Mouse (Mus musculus): Measurements from ENCODE around the gene Zfp978. TPM values are rescaled to one million over a fixed set of nuclear protein-coding genes. Genes with fewer than 3 reads are reported as not detected.
A peak's percentile ranks its signal among the peaks of the same experiment; 100 is the strongest.
"Not testable (repeated sequence)": the region's sequence is repeated elsewhere in the genome, so short reads cannot be mapped to it uniquely, and the experiment has no call there.

Zfp978 gene
- polyA plus RNA-seq, 1 experiment from 2014 or later = not detected

- not testable (repeated sequence) for H3K4me3 ChIP-seq (ENCODE audit: low read depth, low read length); H3K36me3 ChIP-seq (ENCODE audit: control insufficient read depth, insufficient read depth, low read length); H3K4me1 ChIP-seq (ENCODE audit: control insufficient read depth, insufficient read depth, low read length); H3K27me3 ChIP-seq (ENCODE audit: control insufficient read depth, insufficient read depth, low read length); H3K4me2 ChIP-seq (ENCODE audit: low read depth, severe bottlenecking); H3K27ac ChIP-seq (replicated peaks; ENCODE audit: low read depth, low read length); H3K9ac ChIP-seq (ENCODE audit: low read length)
- ATAC-seq (ENCODE audit: insufficient number of reproducible peaks, low FRiP score, low TSS enrichment, low read depth) (peak; percentile 48), DNase-seq (ENCODE audit: low spot score) (peak; percentile 20)
- H3K9me3 ChIP-seq (ENCODE audit: control insufficient read depth, low read length) = peaks cover 33% of the 10 kb centered on the region
- 81% methylated on average over 17 of the region's 17 CpGs for WGBS
Measured at GRCm38 (mm10) chr4:147401736-147402506, 40.8 kb downstream of the Zfp978 start.

- H3K9me3 ChIP-seq (ENCODE audit: control insufficient read depth, low read length) = peaks cover 33% of the 10 kb centered on the region
Measured at GRCm38 (mm10) chr4:147402507-147402890, 41.4 kb downstream of the Zfp978 start.

GRCm38 (mm10) chr4:147403509-147403908 is 42.4 kb downstream of the Zfp978 start:
- peaks cover 33% of the 10 kb centered on the region for H3K9me3 ChIP-seq (ENCODE audit: control insufficient read depth, low read length)
- peak; percentile 20 for DNase-seq (ENCODE audit: low spot score)
- not testable (repeated sequence) for H3K4me2 ChIP-seq (ENCODE audit: low read depth, severe bottlenecking); H3K9ac ChIP-seq (ENCODE audit: low read length); H3K27ac ChIP-seq (replicated peaks; ENCODE audit: low read depth, low read length); H3K36me3 ChIP-seq (ENCODE audit: control insufficient read depth, insufficient read depth, low read length); ATAC-seq (ENCODE audit: insufficient number of reproducible peaks, low FRiP score, low TSS enrichment, low read depth); H3K4me3 ChIP-seq (ENCODE audit: low read depth, low read length); H3K4me1 ChIP-seq (ENCODE audit: control insufficient read depth, insufficient read depth, low read length); H3K27me3 ChIP-seq (ENCODE audit: control insufficient read depth, insufficient read depth, low read length)
- 88% methylated on average over 6 of the region's 6 CpGs for WGBS

More at GRCm38 (mm10) chr4:147402507-147402890, 41.4 kb downstream of the Zfp978 start:
- H3K27ac ChIP-seq (replicated peaks; ENCODE audit: low read depth, low read length); DNase-seq (ENCODE audit: low spot score); H3K4me3 ChIP-seq (ENCODE audit: low read depth, low read length); H3K27me3 ChIP-seq (ENCODE audit: control insufficient read depth, insufficient read depth, low read length); H3K4me1 ChIP-seq (ENCODE audit: control insufficient read depth, insufficient read depth, low read length); ATAC-seq (ENCODE audit: insufficient number of reproducible peaks, low FRiP score, low TSS enrichment, low read depth); H3K9ac ChIP-seq (ENCODE audit: low read length); H3K36me3 ChIP-seq (ENCODE audit: control insufficient read depth, insufficient read depth, low read length); H3K4me2 ChIP-seq (ENCODE audit: low read depth, severe bottlenecking): not testable (repeated sequence)
- whole genome bisulfite sequencing = 25% methylated on average over 1 of the region's 1 CpGs

GRCm38 (mm10) chr4:147403931-147404913 is 43.1 kb downstream of the Zfp978 start:
- H3K27me3 ChIP-seq (ENCODE audit: control insufficient read depth, insufficient read depth, low read length); H3K9ac ChIP-seq (ENCODE audit: low read length); H3K27ac ChIP-seq (replicated peaks; ENCODE audit: low read depth, low read length); H3K4me3 ChIP-seq (ENCODE audit: low read depth, low read length); H3K36me3 ChIP-seq (ENCODE audit: control insufficient read depth, insufficient read depth, low read length); H3K4me1 ChIP-seq (ENCODE audit: control insufficient read depth, insufficient read depth, low read length); H3K4me2 ChIP-seq (ENCODE audit: low read depth, severe bottlenecking): not testable (repeated sequence)
- peak; percentile 29; the same call in 1 of the 2 replicates for ATAC-seq (ENCODE audit: insufficient number of reproducible peaks, low FRiP score, low TSS enrichment, low read depth)
- DNase-seq (ENCODE audit: low spot score) = peak; percentile 22
- peaks cover 35% of the 10 kb centered on the region for H3K9me3 ChIP-seq (ENCODE audit: control insufficient read depth, low read length)
- 80% methylated on average over 5 of the region's 6 CpGs for WGBS

GRCm38 (mm10) chr4:147406735-147407462 is 45.8 kb downstream of the Zfp978 start:
- WGBS = under 1% methylated on average over 55 of the region's 75 CpGs
- H3K9me3 ChIP-seq (ENCODE audit: control insufficient read depth, low read length) = peaks cover 24% of the 10 kb centered on the region

GRCm38 (mm10) chr4:147407463-147407822 is 46.3 kb downstream of the Zfp978 start:
- 3% methylated on average over 12 of the region's 13 CpGs for WGBS
- H3K9ac ChIP-seq (ENCODE audit: low read length) = peak overlapping the region; percentile 76
- H3K36me3 ChIP-seq (ENCODE audit: control insufficient read depth, insufficient read depth, low read length) = no peaks in the 10 kb centered on the region
- DNase-seq (ENCODE audit: low spot score) = no peak
- no peak overlapping the region for H3K27ac ChIP-seq (replicated peaks; ENCODE audit: low read depth, low read length)
- ATAC-seq (ENCODE audit: insufficient number of reproducible peaks, low FRiP score, low TSS enrichment, low read depth) = peak; percentile 3; the same call in 1 of the 2 replicates
- H3K4me1 ChIP-seq (ENCODE audit: control insufficient read depth, insufficient read depth, low read length) = no peaks in the 10 kb centered on the region
- peak overlapping the region; percentile 41 for H3K4me3 ChIP-seq (ENCODE audit: low read depth, low read length)
- peak overlapping the region; percentile 68 for H3K4me2 ChIP-seq (ENCODE audit: low read depth, severe bottlenecking)
- no peaks in the 10 kb centered on the region for H3K27me3 ChIP-seq (ENCODE audit: control insufficient read depth, insufficient read depth, low read length)
- H3K9me3 ChIP-seq (ENCODE audit: control insufficient read depth, low read length) = peaks cover 20% of the 10 kb centered on the region

More at GRCm38 (mm10) chr4:147406735-147407462, 45.8 kb downstream of the Zfp978 start:
- no peaks in the 10 kb centered on the region for H3K36me3 ChIP-seq (ENCODE audit: control insufficient read depth, insufficient read depth, low read length)
- no peaks in the 10 kb centered on the region for H3K4me1 ChIP-seq (ENCODE audit: control insufficient read depth, insufficient read depth, low read length)
- DNase-seq (ENCODE audit: low spot score) = peak; percentile 63
- H3K27ac ChIP-seq (replicated peaks; ENCODE audit: low read depth, low read length) = no peak overlapping the region
- peak overlapping the region; percentile 41 for H3K4me3 ChIP-seq (ENCODE audit: low read depth, low read length)
- H3K27me3 ChIP-seq (ENCODE audit: control insufficient read depth, insufficient read depth, low read length) = no peaks in the 10 kb centered on the region
- peak; percentile 81 for ATAC-seq (ENCODE audit: insufficient number of reproducible peaks, low FRiP score, low TSS enrichment, low read depth)
- H3K9ac ChIP-seq (ENCODE audit: low read length) = peak overlapping the region; percentile 76
- H3K4me2 ChIP-seq (ENCODE audit: low read depth, severe bottlenecking) = peak overlapping the region; percentile 68

GRCm38 (mm10) chr4:147416365-147416764 is 55.3 kb downstream of the Zfp978 start:
- not testable (repeated sequence) for H3K4me2 ChIP-seq (ENCODE audit: low read depth, severe bottlenecking); H3K36me3 ChIP-seq (ENCODE audit: control insufficient read depth, insufficient read depth, low read length); H3K9ac ChIP-seq (ENCODE audit: low read length); ATAC-seq (ENCODE audit: insufficient number of reproducible peaks, low FRiP score, low TSS enrichment, low read depth); H3K4me1 ChIP-seq (ENCODE audit: control insufficient read depth, insufficient read depth, low read length); H3K27me3 ChIP-seq (ENCODE audit: control insufficient read depth, insufficient read depth, low read length); H3K27ac ChIP-seq (replicated peaks; ENCODE audit: low read depth, low read length); H3K4me3 ChIP-seq (ENCODE audit: low read depth, low read length)
- H3K9me3 ChIP-seq (ENCODE audit: control insufficient read depth, low read length) = peaks cover 12% of the 10 kb centered on the region; the same call in 1 of the 2 replicates
- WGBS = 76% methylated on average over 1 of the region's 1 CpGs
- peak; percentile 22 for DNase-seq (ENCODE audit: low spot score)
